Mouse (Mus musculus) midbrain, embryonic 13.5 days (tissue): ENCODE data around the gene Adamts2. TPM values are rescaled to one million over a fixed set of nuclear protein-coding genes. Genes with fewer than 3 reads are reported as not detected.

Experiments
- ATAC-seq: fragments of 200-750 bp; cut with Nextera tagmentation; 2 replicates; pipeline ENCODE4 v1.8.0; 2017; ENCODE audit warnings: mild to moderate bottlenecking, moderate TSS enrichment, moderate library complexity
- H3K27ac ChIP-seq: fragments of 300-500 bp; sonication (generic); 2 replicates; pipeline ENCODE4 v1.5.1; 2015; ENCODE audit warnings: inconsistent platforms, mild to moderate bottlenecking, moderate library complexity
- H3K27me3 ChIP-seq: fragments of 300-500 bp; sonication (generic); 2 replicates; pipeline ENCODE4 v1.6.1; 2015; ENCODE audit warnings: mild to moderate bottlenecking, inconsistent platforms
- H3K36me3 ChIP-seq: fragments of 300-500 bp; sonication (generic); 2 replicates; pipeline ENCODE4 v1.6.1; 2015; ENCODE audit warnings: mild to moderate bottlenecking, inconsistent platforms
- H3K4me1 ChIP-seq: fragments of 300-500 bp; sonication (generic); replicated peaks from 2 replicates; pipeline ENCODE4 v1.6.1; 2015; ENCODE audit warnings: inconsistent platforms
- H3K4me2 ChIP-seq: fragments of 300-500 bp; sonication (generic); replicated peaks from 2 replicates; pipeline ENCODE4 v1.6.1; 2015; ENCODE audit warnings: moderate library complexity, mild to moderate bottlenecking, inconsistent platforms
- H3K4me3 ChIP-seq: fragments of 300-500 bp; sonication (generic); replicated peaks from 2 replicates; pipeline ENCODE4 v1.5.1; 2015; ENCODE audit warnings: mild to moderate bottlenecking, inconsistent platforms
- H3K9ac ChIP-seq: fragments of 300-500 bp; sonication (generic); replicated peaks from 2 replicates; pipeline ENCODE4 v1.6.1; 2015; ENCODE audit warnings: mild to moderate bottlenecking, inconsistent platforms
- H3K9me3 ChIP-seq: fragments of 300-500 bp; sonication (generic); 2 replicates; pipeline ENCODE4 v1.6.1; 2016; ENCODE audit warnings: mild to moderate bottlenecking, inconsistent platforms
- WGBS: fragments of 180-500 bp; shearing (Covaris S2); methylation state at CpG from one replicate; pipeline ENCODE4 v1.1.7; 2015; 5-methylcytosine and 5-hydroxymethylcytosine counted together
- polyA plus RNA-seq: library from polyadenylated mRNA; unstranded; fragments of >200 nt; fragmentation: Nextera tagmentation; extraction: Ambion mirVana; gene quantifications from 2 replicates; pipeline ENCODE4 v1.2.1, GENCODE M21; 2015

Gene Adamts2
- polyA plus RNA-seq, 1 experiment from 2014 or later: 1.9 TPM

DNA sequence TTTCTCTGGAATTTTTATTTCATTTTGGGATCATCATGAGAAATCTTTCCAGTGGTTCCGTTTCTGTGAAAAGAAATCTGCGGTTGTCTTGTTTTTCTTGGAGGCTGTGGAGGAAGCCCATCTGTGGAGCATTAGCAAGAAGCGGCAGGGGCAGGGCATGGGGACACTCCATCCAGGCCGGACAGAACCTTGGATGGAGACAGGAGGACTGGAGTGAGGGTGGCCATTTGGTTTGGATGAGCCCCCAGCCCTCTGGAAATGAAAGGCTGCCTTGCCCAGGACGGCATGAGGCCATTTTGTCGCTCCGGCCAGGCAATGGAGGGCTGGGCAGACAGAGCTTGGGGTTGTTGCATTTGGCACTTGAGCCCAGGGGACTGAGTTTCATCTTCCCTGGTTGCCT is 80.1 kb downstream of the Adamts2 start:
- no peak overlapping the region for H3K4me2 ChIP-seq
- H3K36me3 ChIP-seq: no peaks in the 10 kb centered on the region
- 89% methylated on average over 7 of the region's 7 CpGs for WGBS
- no peak for ATAC-seq
- no peaks in the 10 kb centered on the region for H3K27me3 ChIP-seq
- no peaks in the 10 kb centered on the region for H3K4me1 ChIP-seq
- H3K4me3 ChIP-seq: no peak overlapping the region
- no peak overlapping the region for H3K9ac ChIP-seq
- H3K9me3 ChIP-seq: no peaks in the 10 kb centered on the region
- no peak overlapping the region for H3K27ac ChIP-seq

DNA sequence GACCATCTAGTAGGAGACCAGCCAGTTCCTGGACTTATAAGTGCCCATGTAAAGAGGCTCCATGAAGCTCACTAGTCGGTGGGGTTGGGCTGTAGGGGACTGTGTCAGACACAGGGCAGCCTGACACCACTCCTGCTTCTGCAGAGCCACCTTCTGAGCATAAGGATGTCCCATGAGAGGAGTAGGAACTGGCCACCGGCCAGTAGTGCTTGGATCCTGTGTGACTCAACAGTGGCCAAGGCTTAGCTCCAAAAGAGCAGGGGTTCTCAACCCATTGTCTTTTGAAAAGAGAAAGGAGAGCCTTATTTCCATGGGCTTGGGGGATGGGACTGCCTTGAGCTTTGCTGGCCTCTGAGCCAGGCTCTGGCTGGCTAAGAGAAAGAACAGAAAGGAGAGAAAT is 81.9 kb downstream of the Adamts2 start:
- no peak overlapping the region for H3K9ac ChIP-seq
- H3K4me1 ChIP-seq: no peaks in the 10 kb centered on the region
- H3K27ac ChIP-seq: no peak overlapping the region
- H3K4me2 ChIP-seq: no peak overlapping the region
- ATAC-seq: no peak
- no peaks in the 10 kb centered on the region for H3K9me3 ChIP-seq
- H3K4me3 ChIP-seq: no peak overlapping the region
- 66% methylated on average over 2 of the region's 2 CpGs for WGBS
- H3K27me3 ChIP-seq: no peaks in the 10 kb centered on the region
- no peaks in the 10 kb centered on the region for H3K36me3 ChIP-seq

DNA sequence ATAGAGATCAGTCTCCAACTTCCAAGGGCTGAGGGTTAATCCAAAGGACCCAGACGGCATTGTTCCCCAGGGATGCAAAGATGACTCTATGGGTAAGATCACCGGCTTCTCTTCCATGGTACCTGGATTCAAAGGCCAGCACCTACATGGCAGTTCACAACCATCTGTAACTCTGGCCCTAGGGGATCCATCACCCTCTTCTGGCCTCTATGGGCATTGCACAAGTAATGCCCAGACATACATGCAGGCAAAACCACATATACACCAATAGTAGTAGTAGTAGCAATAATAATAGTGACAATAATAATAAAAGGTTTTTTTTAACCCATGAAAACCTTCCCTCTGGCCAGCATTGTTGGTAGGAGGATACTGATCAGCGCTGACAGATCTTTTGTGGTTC is 86.7 kb downstream of the Adamts2 start:
- 86% methylated on average over 3 of the region's 3 CpGs for WGBS
- Histone ChIP-seq H3K9me3 (no peaks in the 10 kb centered on the region), H3K9ac (no peak overlapping the region), H3K27me3 (no peaks in the 10 kb centered on the region), H3K4me1 (no peaks in the 10 kb centered on the region), H3K36me3 (no peaks in the 10 kb centered on the region), H3K4me3 (no peak overlapping the region), H3K4me2 (no peak overlapping the region), H3K27ac (no peak overlapping the region)
- no peak for ATAC-seq

DNA sequence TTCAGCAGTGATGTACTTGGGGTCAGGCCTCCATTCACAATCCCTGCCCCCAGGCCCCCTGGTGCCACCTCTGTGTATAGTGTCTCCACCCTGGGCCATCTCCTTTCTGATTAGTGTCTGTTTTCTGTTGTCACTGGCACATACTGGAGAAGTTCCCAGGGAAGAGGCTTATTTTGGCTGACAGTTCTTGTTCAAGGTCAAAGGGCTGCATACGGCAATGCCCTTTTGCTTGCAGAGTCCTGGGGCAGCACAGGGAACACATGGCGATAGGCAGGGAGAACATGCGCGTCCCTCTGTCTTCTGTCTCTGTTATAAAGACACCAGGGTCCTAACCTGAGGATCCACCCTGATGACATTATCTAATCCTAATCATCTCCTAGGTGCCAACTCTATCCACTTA is 87.8 kb downstream of the Adamts2 start:
- Histone ChIP-seq H3K9me3 (no peaks in the 10 kb centered on the region), H3K4me3 (no peak overlapping the region), H3K4me1 (no peaks in the 10 kb centered on the region), H3K27me3 (no peaks in the 10 kb centered on the region), H3K36me3 (no peaks in the 10 kb centered on the region), H3K27ac (no peak overlapping the region), H3K9ac (no peak overlapping the region), H3K4me2 (no peak overlapping the region)
- WGBS: 94% methylated on average over 4 of the region's 4 CpGs
- no peak for ATAC-seq

DNA sequence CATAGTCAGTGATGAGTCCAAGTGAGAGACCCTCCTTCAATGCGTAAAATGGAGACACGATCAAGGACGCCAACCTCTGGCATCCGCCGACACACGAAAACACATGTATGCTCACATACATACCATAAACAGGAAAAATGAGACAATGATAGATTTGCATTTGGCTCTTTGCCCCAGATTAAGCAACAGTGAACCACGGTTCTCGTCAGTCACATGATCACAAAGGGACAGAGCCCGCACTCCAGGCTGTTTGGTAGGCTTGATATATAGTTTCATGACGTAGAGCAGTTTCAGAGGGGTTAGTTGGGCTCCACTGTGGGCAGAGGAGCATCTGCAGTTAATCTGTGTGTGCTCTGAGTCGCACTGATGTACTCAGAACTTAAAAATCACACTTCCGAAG is 98.1 kb downstream of the Adamts2 start:
- no peaks in the 10 kb centered on the region for H3K4me1 ChIP-seq
- no peak overlapping the region for H3K4me2 ChIP-seq
- H3K27ac ChIP-seq: no peak overlapping the region
- no peak overlapping the region for H3K4me3 ChIP-seq
- H3K9ac ChIP-seq: no peak overlapping the region
- WGBS: 93% methylated on average over 12 of the region's 12 CpGs
- H3K9me3 ChIP-seq: no peaks in the 10 kb centered on the region
- no peak for ATAC-seq
- H3K36me3 ChIP-seq: no peaks in the 10 kb centered on the region
- no peaks in the 10 kb centered on the region for H3K27me3 ChIP-seq

DNA sequence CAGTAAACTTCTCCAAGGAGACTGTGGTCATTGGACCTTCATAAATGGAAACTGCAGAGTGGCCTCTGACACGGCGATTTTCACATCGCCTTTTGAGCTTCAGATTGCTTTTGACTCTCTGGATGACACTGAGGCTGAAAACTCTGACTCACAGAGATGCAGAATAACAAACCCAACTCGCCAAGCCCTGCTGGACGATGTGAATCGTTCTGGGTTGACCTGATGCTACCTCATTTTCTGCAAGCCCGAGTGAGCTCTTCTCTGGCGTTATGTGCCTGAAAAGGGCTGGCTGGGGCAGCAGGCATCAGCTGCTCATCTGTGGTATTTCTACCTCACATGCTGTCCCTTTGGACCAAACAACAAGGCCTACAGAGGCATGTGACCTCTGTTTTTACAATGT is 98.6 kb downstream of the Adamts2 start:
- no peak for ATAC-seq
- 94% methylated on average over 8 of the region's 8 CpGs for WGBS
- no peaks in the 10 kb centered on the region for H3K9me3 ChIP-seq

DNA sequence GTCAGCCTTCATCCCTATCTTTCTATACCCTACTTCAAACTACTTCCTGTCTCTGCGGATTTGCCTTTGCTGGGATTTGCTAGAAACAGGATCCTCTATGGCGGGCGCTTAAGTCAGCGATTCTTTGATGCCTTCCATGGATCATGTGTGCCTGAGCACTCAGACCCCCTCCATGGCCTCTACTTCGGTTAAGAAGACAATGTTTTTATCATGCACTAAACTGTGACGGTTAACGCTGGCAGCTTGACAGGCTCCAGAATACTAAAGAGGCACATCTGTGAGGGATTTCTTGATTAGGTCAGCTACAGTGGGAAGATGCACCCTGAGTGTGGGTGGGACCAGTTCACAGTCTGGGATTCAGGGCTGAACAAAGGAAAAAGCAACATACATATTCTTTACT is 101.5 kb downstream of the Adamts2 start:
- Histone ChIP-seq H3K36me3 (no peaks in the 10 kb centered on the region), H3K27me3 (no peaks in the 10 kb centered on the region), H3K4me3 (no peak overlapping the region), H3K9me3 (no peaks in the 10 kb centered on the region), H3K27ac (no peak overlapping the region), H3K4me2 (no peak overlapping the region), H3K4me1 (no peaks in the 10 kb centered on the region), H3K9ac (no peak overlapping the region)
- no peak for ATAC-seq
- WGBS: 69% methylated on average over 7 of the region's 7 CpGs

More for the DNA sequence above, 98.6 kb downstream of the Adamts2 start:
- no peaks in the 10 kb centered on the region for H3K4me1 ChIP-seq
- H3K36me3 ChIP-seq: no peaks in the 10 kb centered on the region
- H3K4me2 ChIP-seq: no peak overlapping the region
- no peak overlapping the region for H3K9ac ChIP-seq
- H3K27me3 ChIP-seq: no peaks in the 10 kb centered on the region
- H3K4me3 ChIP-seq: no peak overlapping the region
- no peak overlapping the region for H3K27ac ChIP-seq

DNA sequence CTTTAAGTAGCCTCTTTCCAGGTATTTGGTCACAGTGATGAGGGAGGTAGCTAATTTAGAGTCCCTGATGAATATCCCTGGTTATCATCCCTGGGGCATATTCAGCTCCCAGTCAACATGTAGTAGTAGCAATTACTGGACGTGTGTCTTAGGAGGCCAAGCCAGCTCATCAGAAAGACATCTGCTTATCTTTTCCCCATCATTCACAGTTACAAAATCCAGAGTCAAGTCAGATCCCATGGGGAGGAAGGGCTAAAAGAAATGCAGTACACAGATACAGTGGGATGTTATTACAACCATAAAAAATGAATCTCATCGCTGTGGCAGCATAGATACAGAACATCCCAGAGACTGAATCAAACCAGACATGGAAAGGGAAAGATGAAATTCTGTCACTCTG is 102.6 kb downstream of the Adamts2 start:
- no peak for ATAC-seq
- Histone ChIP-seq H3K27ac (no peak overlapping the region), H3K4me3 (no peak overlapping the region), H3K36me3 (no peaks in the 10 kb centered on the region), H3K9me3 (no peaks in the 10 kb centered on the region), H3K27me3 (no peaks in the 10 kb centered on the region), H3K4me1 (no peaks in the 10 kb centered on the region), H3K4me2 (no peak overlapping the region), H3K9ac (no peak overlapping the region)
- 82% methylated on average over 2 of the region's 2 CpGs for WGBS

DNA sequence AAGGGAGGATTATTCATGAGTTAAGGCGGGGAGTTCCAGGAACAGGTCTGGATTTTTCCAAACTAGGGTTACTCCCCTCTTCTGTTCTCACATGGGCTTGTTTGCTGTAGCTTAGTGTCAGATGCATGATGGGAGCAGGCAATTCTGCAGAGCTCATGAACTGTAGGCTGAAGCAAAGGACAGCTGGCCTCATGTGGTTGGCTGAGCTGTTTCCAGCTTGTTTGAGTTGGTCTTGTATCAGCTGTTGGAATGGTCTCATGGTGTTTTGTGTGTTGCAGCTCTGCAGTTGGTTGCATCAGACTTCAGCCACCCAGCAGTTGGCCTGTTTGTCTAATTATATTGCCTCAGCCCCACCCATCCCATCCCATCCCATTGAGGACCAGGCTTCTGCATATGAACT is 105.4 kb downstream of the Adamts2 start:
- H3K36me3 ChIP-seq: no peaks in the 10 kb centered on the region
- no peak overlapping the region for H3K4me3 ChIP-seq
- H3K27me3 ChIP-seq: no peaks in the 10 kb centered on the region
- H3K9ac ChIP-seq: no peak overlapping the region
- no peak overlapping the region for H3K4me2 ChIP-seq
- 96% methylated on average over 1 of the region's 1 CpGs for WGBS
- no peaks in the 10 kb centered on the region for H3K4me1 ChIP-seq
- no peaks in the 10 kb centered on the region for H3K9me3 ChIP-seq
- ATAC-seq: no peak
- no peak overlapping the region for H3K27ac ChIP-seq

DNA sequence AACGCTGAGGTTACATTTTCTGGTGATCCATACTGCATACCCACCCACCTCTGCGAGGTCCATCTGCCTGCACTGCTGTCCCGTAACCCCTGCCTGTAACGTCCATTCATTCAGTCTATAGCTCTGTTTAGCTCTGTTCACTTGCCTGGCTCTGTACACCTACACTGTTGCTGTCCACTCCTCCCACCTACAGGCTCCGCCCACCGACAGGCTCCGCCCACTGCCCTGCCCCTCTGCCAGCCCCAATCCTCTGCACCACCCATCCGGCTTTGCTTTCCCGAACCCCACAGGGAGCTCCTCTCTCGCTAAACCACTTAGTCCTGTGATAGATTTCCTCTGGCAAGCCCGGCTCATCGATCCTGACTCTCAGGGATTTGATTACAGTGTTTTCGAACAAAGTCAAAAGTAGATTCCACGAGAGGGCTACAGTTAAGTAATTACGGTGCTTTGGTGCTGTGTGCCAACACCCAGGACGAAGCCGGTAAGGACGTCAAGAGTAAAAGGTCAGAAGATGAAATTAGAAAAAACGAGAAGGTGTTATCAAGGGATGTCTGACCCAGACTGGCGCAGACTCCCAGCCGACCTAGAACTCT is 111.8 kb downstream of the Adamts2 start:
- no peak for ATAC-seq
- Histone ChIP-seq H3K4me2 (no peak overlapping the region), H3K27me3 (no peaks in the 10 kb centered on the region), H3K9ac (no peak overlapping the region), H3K27ac (no peak overlapping the region), H3K4me1 (peaks cover 8% of the 10 kb centered on the region), H3K36me3 (no peaks in the 10 kb centered on the region), H3K4me3 (no peak overlapping the region), H3K9me3 (no peaks in the 10 kb centered on the region)
- 36% methylated on average over 21 of the region's 21 CpGs for WGBS

DNA sequence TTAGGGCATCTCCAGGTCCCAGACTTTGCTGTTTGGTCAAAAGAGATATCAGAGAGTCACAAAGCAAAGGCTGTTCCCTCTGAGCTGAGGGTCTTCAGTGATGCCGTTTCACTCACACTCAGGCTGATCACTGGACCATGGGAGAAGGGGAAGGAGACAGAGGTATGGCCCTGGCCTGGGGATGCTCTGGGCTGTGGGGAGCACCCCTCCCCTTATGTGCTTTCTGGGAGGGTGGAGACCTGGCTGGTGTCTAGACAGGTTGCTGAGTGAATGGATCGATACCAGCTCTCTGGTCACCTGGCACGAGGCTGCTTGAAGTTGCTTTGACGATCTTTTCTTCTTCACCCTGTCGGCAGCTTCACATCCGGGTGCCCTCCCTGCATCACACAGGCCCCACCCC is 113.2 kb downstream of the Adamts2 start:
- peaks cover 8% of the 10 kb centered on the region for H3K4me1 ChIP-seq
- no peak overlapping the region for H3K4me3 ChIP-seq
- no peak overlapping the region for H3K9ac ChIP-seq
- H3K27me3 ChIP-seq: no peaks in the 10 kb centered on the region
- WGBS: 52% methylated on average over 6 of the region's 6 CpGs
- ATAC-seq: no peak
- no peaks in the 10 kb centered on the region for H3K9me3 ChIP-seq
- no peak overlapping the region for H3K27ac ChIP-seq
- H3K4me2 ChIP-seq: no peak overlapping the region
- no peaks in the 10 kb centered on the region for H3K36me3 ChIP-seq

DNA sequence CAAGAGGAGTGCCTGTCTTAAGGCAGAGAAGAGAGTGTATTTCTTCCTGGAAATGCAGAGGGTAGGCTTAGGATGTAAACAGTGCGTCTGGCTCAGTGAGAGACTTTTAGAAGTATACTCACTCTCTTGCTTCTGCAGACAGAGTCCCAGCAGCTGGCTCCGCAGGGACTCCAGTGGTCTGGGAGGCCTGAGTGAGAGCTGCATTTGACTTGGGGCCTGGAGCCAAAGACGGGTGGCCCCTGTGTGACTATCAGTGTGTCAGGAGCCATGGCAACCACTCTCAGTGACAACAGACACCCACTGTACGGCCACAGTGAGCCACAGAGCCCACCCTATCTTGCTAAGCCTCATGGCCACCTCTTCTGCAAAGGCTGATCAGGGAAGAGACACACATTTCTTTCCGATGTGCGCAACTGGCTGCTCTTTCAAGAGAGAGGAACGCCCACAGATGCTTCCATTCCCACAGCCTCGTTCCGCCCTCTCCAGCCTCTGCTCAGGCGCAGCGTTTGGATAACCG is 115.6 kb downstream of the Adamts2 start:
- H3K27me3 ChIP-seq: no peaks in the 10 kb centered on the region
- no peak for ATAC-seq
- 67% methylated on average over 12 of the region's 12 CpGs for WGBS
- H3K4me2 ChIP-seq: no peak overlapping the region
- H3K4me1 ChIP-seq: peaks cover 12% of the 10 kb centered on the region
- no peaks in the 10 kb centered on the region for H3K36me3 ChIP-seq
- no peak overlapping the region for H3K27ac ChIP-seq
- no peak overlapping the region for H3K4me3 ChIP-seq
- H3K9me3 ChIP-seq: no peaks in the 10 kb centered on the region
- no peak overlapping the region for H3K9ac ChIP-seq

DNA sequence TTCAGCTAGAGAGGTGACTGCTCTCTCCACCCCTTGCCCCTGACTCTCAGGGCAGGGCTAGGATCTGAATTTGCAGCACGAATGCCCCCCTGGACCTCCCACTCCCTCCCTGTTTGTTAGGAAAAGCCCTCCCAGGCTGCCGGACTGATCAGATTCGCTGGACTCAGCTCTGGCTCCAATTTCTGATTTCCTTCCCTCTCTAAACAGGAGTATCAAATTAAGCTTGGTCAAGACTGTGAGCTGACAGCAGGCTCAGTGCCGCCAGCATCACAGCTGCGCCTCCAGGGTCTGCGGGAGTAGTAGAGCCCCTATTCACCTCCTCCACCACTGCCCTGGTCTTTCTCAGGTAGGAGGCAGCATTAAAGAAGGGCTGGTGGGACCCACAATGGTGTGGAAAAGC is 117.0 kb downstream of the Adamts2 start:
- H3K27ac ChIP-seq: no peak overlapping the region
- H3K4me2 ChIP-seq: no peak overlapping the region
- peaks cover 12% of the 10 kb centered on the region for H3K4me1 ChIP-seq
- 47% methylated on average over 6 of the region's 6 CpGs for whole genome bisulfite sequencing
- no peaks in the 10 kb centered on the region for H3K27me3 ChIP-seq
- no peak for ATAC-seq
- H3K9me3 ChIP-seq: no peaks in the 10 kb centered on the region
- H3K36me3 ChIP-seq: no peaks in the 10 kb centered on the region
- no peak overlapping the region for H3K4me3 ChIP-seq
- no peak overlapping the region for H3K9ac ChIP-seq
